Mouse (Mus musculus) right cerebral cortex, postnatal 10 days (tissue): ENCODE data around the gene Zfp36l1.

ENCODE experiments used
- DNase-seq, 2 experiments: peaks; one replicate each; pipeline ENCODE4 v3.0.0; 2021; ENCODE audit warnings: low spot score in 2 of 2

Gene Zfp36l1

GRCm38 (mm10) chr12:80110546-80110870 is 2.3 kb downstream of the Zfp36l1 start:
- DNase-seq, result no peak

GRCm38 (mm10) chr12:80109753-80110545 is 2.9 kb downstream of the Zfp36l1 start:
- DNase-seq, result peak; percentile 47 to 51

DNA sequence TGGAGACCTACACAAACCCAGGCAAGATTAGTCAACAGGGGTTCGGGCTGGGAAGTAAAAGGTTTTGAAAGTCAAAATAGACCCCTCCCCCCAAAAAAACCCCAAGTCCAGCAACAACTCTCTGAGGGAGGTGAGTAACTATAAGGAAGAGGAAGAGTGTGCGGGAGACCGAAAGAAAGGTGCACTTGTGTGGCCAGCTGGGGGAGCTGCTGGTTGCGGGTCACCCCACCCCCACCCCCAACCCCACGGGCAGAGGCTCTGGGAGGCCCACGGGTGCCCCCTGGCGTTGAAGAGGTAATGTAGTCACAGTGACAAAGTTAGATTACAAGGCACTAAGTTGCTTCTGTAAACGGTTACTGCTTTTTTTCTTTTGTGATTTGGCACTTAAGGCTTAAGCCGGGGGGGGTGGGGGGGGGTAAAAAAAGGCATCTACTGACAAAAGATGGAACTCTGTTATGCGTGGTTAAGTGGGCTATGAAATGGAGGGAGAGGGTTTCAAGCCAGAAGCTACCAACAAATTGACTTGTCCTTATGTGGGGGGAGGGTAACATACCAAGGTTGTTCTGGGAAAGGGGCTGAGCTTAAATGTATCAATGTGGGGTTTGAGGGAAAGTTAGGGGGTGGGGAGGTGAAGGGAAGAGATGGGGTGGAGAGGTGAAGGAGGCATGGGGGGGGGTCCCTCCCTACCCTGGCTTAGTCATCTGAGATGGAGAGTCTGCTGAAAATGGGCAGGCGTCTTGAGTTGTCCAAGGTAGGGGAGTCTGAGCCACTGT is 3.7 kb downstream of the Zfp36l1 start:
- DNase-seq, result peak; percentile 80 to 90

- no peak for DNase-seq
Measured at GRCm38 (mm10) chr12:80106896-80107667, 5.7 kb downstream of the Zfp36l1 start.

GRCm38 (mm10) chr12:80106138-80106895 is 6.5 kb downstream of the Zfp36l1 start:
- DNase-seq, result no peak

DNA sequence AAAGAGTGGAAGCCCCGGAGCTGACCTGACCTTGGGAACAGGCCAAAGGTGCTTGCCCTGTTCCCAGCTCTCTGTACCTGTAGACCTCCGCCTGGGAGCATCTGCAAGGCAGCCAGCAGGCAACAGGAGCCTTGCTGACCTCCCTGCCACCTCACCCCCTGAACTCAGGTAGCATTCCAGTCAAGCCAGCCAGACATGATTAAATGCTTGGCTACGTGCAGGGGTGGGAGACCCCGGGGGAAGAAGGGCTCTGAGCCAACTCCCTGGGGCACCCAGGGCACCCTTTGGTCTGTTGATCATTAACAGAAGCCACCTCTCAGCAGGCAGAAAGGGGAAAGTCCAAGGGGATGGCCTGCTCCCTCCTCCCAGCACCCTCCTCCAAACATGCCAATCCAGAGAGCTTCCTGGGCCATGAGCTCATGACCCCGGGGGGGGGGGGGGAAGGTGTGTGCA is 9.3 kb downstream of the Zfp36l1 start:
- DNase-seq, result no peak

DNA sequence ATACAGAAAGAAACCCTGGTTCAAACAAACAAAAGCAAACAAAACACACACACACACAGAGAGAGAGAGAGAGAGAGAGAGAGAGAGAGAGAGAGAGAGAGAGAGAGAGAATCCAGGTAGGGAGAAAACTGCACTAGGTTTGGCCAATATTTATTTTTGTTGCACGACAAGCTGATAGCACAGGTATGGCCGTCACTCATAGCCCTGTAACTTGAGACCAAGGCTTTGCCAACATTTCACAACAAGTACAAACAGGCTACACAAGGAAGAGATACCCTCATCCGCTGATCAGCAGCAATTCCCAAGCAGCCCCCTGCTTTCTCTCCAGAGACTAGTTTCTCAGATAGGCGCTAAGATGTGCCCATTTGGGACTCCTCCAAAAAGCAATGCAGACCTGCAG is 9.7 kb downstream of the Zfp36l1 start:
- DNase-seq, result no peak

DNA sequence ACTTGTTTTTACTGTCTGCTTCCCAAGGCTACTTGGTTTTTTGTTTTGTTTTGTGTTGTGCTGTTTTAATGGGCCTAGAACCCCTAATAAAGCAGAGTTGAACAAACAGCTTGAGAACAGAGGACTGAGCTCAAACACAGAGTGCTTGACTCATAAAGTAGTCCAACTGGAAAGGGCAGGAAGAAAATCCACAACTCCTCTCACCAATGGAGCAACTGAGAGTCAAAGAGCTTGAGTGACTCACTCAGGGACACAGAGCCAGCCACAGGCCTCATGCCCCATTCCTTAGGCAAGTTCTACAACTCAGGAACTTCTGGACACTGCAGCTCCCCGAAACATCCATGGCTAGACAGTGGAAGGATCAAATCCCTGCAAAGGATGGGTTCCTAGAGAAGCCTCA is 14.0 kb downstream of the Zfp36l1 start:
- DNase-seq, result no peak

DNA sequence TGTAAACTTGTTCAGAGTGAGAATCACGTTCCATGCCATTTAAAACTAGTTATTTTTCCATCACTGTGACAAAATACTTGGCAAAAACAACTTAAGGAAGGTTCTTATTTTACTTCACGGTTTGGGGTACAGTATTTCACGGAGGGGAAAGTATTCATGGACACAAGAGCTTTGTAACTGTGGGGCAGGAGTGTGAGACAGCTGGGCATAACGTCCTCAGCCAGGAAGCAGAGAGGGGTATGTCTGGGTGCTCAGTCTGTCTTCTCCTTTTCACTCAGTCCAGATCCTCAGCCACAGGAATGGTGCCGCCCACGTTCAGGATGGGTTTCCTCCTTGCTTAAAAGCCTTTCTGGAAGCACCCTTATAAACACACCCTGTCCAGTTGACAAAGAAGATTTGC is 16.1 kb downstream of the Zfp36l1 start:
- DNase-seq, result no peak

GRCm38 (mm10) chr12:80092787-80093186 is 20.0 kb downstream of the Zfp36l1 start:
- DNase-seq, result no peak

DNA sequence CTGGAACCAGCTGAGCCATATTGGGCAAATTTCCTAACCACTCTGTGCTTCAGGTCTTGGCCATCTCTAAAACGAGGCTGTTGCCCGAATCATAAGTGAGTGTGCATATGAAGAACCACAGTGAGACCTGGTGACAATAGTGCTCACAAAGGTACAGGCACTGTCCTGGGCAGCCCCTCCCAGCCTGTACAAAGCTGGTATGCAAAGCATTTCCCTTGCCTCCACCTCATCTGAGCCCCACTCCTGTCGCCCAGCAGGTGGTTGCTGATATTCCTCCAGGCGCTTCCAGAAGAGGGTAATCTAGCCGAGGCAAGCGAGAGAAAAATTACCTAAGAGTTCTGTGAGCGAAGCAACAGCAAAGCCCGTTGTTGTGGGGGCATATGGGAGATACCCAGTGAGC is 21.7 kb downstream of the Zfp36l1 start:
- DNase-seq, result no peak

GRCm38 (mm10) chr12:80090529-80090928 is 22.3 kb downstream of the Zfp36l1 start:
- DNase-seq, result no peak

DNA sequence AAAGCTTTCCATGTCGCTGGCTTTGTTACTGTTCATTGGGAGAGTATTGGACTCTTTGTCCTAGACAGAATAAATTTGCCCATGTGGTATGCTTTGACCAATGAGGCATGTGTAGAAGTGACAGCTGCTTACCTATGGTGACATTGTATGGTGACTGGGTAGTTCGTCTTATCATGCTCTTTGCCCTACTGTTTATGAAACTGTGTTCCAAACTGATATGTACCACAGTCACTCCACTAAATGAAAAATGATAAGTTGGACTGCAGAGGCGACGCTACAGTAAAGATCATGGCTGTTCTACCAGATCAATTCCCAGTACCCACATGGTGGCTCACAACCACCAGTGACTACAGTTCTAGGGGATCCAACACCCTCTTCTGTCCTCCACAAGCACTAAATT is 24.7 kb downstream of the Zfp36l1 start:
- no peak for DNase-seq

GRCm38 (mm10) chr12:80084446-80085112 is 28.2 kb downstream of the Zfp36l1 start:
- no peak for DNase-seq

DNA sequence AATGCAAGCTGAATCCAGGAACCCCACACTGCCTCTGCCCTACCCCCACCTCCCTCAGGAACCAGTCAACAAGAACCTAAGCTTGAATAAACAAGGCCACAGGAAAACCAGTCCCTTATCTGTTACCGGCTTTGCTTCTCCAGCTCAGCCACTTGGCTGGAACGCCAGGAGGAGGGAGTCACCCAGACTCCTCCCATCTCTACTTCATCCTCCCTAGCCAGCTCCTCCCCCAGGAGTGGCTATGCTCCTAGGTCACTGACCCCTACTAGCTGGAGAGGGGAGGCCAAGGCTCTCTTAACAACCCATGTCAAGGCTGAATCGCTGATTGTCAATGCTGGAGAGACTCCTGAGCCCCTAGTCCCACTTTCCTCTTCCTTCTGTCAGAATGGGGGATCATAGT is 28.9 kb downstream of the Zfp36l1 start:
- no peak for DNase-seq

- DNase-seq, result no peak
Measured at GRCm38 (mm10) chr12:80083133-80083821, 29.5 kb downstream of the Zfp36l1 start.

DNA sequence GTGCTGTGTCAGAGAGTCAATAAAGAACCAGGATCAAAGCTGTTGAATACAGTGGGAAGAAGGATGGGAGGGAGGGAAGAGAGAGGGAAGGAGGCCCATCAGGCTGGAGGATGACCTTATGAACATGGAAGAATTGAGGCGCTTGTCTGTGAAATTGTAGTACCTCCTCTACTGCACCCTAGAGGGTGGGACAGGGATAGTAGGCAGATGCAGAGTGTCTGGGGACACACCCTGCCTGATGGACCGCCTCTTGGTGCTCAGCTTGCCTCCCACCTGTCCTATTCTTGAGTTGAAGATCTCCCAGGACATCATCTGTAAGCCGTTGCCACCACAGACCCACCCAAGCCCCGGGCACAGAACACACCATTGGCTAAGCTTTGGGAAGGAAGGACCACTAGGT is 30.1 kb downstream of the Zfp36l1 start:
- no peak for DNase-seq

DNA sequence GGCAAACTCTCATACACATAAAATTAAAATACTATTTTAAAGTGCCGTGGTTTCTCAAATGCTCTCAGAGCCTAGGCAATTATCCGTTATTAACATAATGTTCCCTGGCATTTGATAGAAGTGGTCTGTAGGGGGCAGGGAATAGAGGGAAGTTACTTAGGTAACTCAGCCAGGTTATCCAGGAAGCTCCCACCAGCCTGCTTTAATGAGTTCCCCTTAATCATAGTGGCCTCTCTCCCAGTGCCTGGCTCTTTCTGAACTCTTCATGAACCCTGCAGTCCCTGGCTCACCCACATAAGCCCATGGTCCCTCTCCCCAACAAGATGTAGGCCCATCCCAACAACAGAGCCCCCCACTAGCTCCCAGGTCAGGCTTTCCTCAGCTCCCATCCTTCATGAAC is 31.4 kb downstream of the Zfp36l1 start:
- DNase-seq, result no peak

DNA sequence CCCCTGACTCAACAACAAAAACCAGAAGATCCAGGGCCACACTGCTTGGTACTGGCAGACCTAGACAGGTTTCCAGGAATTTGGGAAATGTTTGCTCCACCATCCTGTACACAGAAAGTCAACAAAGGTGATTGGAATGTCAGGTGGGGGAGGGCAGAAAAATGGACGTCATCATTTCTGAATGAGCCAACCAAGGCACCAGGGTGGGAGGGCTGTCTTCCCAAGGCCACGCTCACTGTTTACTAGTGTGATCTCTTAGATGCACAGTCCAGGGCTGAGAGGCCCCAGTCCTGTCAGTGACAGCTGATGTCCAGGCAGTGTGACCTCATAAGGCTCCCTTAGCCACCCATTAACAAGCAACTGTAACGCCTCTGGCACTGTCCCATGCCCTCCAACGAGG is 32.9 kb downstream of the Zfp36l1 start:
- DNase-seq, result no peak

- no peak for DNase-seq
Measured at GRCm38 (mm10) chr12:80074331-80074730, 38.5 kb downstream of the Zfp36l1 start.
